ENCODE assay signal across 13 mouse cellular contexts in the genomic region with DNA sequence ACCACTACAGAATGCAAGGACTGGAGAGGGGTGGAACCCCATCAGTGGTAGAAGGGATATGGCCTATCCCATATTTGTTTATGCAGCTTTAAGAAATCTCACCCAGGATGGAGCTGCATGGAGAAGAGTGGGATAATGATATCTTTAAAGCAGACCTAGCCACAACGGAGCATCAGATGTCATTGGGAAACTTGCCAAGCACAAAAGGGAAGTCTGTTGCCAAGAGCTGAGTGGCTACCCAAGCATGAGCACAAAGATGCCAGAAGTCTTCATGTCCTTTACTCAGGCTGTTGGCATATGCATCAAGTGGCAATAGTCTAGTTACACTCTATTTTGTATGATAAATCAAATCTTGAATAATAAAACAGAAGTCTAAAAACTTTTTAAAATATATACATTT.
"Had no signal": no experiment of that assay in that cellular context is flagged by ENCODE, and none has a peak within 500 bp of the region (broad histone marks: within the 10 kb centered on the region; RNA-seq: fewer than 3 reads in every experiment).

No protein-coding gene starts in this region.

- H3K4me2 ChIP-seq: kidney, embryonic 15.5 days; limb, embryonic 15.5 days; liver, embryonic 12.5 days; lung, embryonic 15.5 days; midbrain, embryonic 12.5 days; neural tube, embryonic 15.5 days had no signal

- H3K36me3 ChIP-seq: kidney, embryonic 15.5 days; limb, embryonic 15.5 days; liver, embryonic 12.5 days; lung, embryonic 15.5 days; midbrain, embryonic 12.5 days; neural tube, embryonic 15.5 days had no signal

- H3K4me1 ChIP-seq: kidney, embryonic 15.5 days; limb, embryonic 15.5 days; liver, embryonic 12.5 days; lung, embryonic 15.5 days; midbrain, embryonic 12.5 days; neural tube, embryonic 15.5 days had no signal

- H3K27ac ChIP-seq: kidney, embryonic 15.5 days; limb, embryonic 15.5 days; liver, embryonic 12.5 days; lung, embryonic 15.5 days; midbrain, embryonic 12.5 days; neural tube, embryonic 15.5 days had no signal

- H3K27me3 ChIP-seq: kidney, embryonic 15.5 days; limb, embryonic 15.5 days; liver, embryonic 12.5 days; lung, embryonic 15.5 days; midbrain, embryonic 12.5 days; neural tube, embryonic 15.5 days had no signal

- H3K9me3 ChIP-seq: kidney, embryonic 15.5 days; limb, embryonic 15.5 days; liver, embryonic 12.5 days; lung, embryonic 15.5 days; midbrain, embryonic 12.5 days; neural tube, embryonic 15.5 days had no signal

- H3K9ac ChIP-seq: kidney, embryonic 15.5 days; limb, embryonic 15.5 days; liver, embryonic 12.5 days; lung, embryonic 15.5 days; midbrain, embryonic 12.5 days; neural tube, embryonic 15.5 days had no signal

- DNase-seq: kidney, adult 2 months; kidney, postnatal 25 days; layer of hippocampus, adult 9-11 months; right cerebral cortex, adult 18-20 months; right cerebral cortex, postnatal 25 days; thymus, postnatal 36 days had no signal

- ATAC-seq: liver, embryonic 12.5 days had no signal

- H3K4me3 ChIP-seq: kidney, embryonic 15.5 days; limb, embryonic 15.5 days; liver, embryonic 12.5 days; lung, embryonic 15.5 days; midbrain, embryonic 12.5 days; myocyte; neural tube, embryonic 15.5 days had no signal
